Mouse (Mus musculus) lung, embryonic 16.5 days (tissue): ENCODE data around the gene Repin1. TPM values are rescaled to one million over a fixed set of nuclear protein-coding genes. Genes with fewer than 3 reads are reported as not detected.

ENCODE experiments used
- ATAC-seq: fragments of 200-750 bp; cut with Nextera tagmentation; 2 replicates; pipeline ENCODE4 v1.8.0; 2017; ENCODE audit warnings: low read depth, mild to moderate bottlenecking, moderate library complexity
- H3K27ac ChIP-seq: fragments of 300-500 bp; sonication (generic); 2 replicates; pipeline ENCODE4 v1.5.1; 2014; ENCODE audit warnings: mild to moderate bottlenecking, control low read depth, low read length
- H3K27me3 ChIP-seq: fragments of 300-500 bp; sonication (generic); 2 replicates; pipeline ENCODE4 v1.6.1; 2014; ENCODE audit warnings: low read depth, low read length, mixed read lengths; ENCODE audit not compliant: control insufficient read depth, insufficient read depth
- H3K36me3 ChIP-seq: fragments of 300-500 bp; sonication (generic); 2 replicates; pipeline ENCODE4 v1.6.1; 2014; ENCODE audit warnings: low read length; ENCODE audit not compliant: control insufficient read depth, insufficient read depth
- H3K4me1 ChIP-seq: fragments of 300-500 bp; sonication (generic); replicated peaks from 2 replicates; pipeline ENCODE4 v1.6.1; 2014; ENCODE audit warnings: low read length, mixed read lengths; ENCODE audit not compliant: control insufficient read depth, insufficient read depth
- H3K4me2 ChIP-seq: fragments of 300-500 bp; sonication (generic); 2 replicates; pipeline ENCODE4 v1.6.1; 2014; ENCODE audit warnings: low read depth, low read length, control low read depth
- H3K4me3 ChIP-seq: fragments of 300-500 bp; sonication (generic); 2 replicates; pipeline ENCODE4 v1.5.1; 2014; ENCODE audit warnings: mild to moderate bottlenecking, low read length, control low read depth
- H3K9ac ChIP-seq: fragments of 300-500 bp; sonication (generic); 2 replicates; pipeline ENCODE4 v1.6.1; 2014; ENCODE audit warnings: low read length, control low read depth
- H3K9me3 ChIP-seq: fragments of 300-500 bp; sonication (generic); 2 replicates; pipeline ENCODE4 v1.6.1; 2016; ENCODE audit warnings: low read length; ENCODE audit not compliant: control insufficient read depth
- WGBS: fragments of 180-500 bp; shearing (Covaris S2); extraction: QIAGEN DNeasy Blood & Tissue Kit; methylation state at CpG from one replicate; pipeline ENCODE4 v1.1.7; 2014; 5-methylcytosine and 5-hydroxymethylcytosine counted together
- polyA plus RNA-seq: library from polyadenylated mRNA; unstranded; fragments of >200 nt; fragmentation: Nextera tagmentation; extraction: Ambion mirVana; gene quantifications from 2 replicates; pipeline ENCODE4 v1.2.1, GENCODE M21; 2015

Repin1 gene
- polyA plus RNA-seq, 1 experiment from 2014 or later: 32.3 TPM

- H3K9me3 ChIP-seq: no peaks in the 10 kb centered on the region
- peaks cover 17% of the 10 kb centered on the region for H3K4me1 ChIP-seq
- H3K9ac ChIP-seq: peak overlapping the region; percentile 64
- H3K36me3 ChIP-seq: no peaks in the 10 kb centered on the region
- H3K27ac ChIP-seq: no peak overlapping the region
- peak overlapping the region; percentile 54 for H3K4me3 ChIP-seq
- H3K4me2 ChIP-seq: peak overlapping the region; percentile 79
- no peak for ATAC-seq
- WGBS: 3% methylated on average over 7 of the region's 7 CpGs
- H3K27me3 ChIP-seq: peaks cover 39% of the 10 kb centered on the region
Measured at GRCm38 (mm10) chr6:48627511-48627924, 33.8 kb downstream of the Repin1 start.

GRCm38 (mm10) chr6:48628377-48628776 lies 34.7 kb downstream of the Repin1 start:
- no peak overlapping the region for H3K27ac ChIP-seq
- ATAC-seq: no peak
- 70% methylated on average over 3 of the region's 3 CpGs for WGBS

GRCm38 (mm10) chr6:48628808-48629660 lies 35.4 kb downstream of the Repin1 start:
- 3% methylated on average over 51 of the region's 54 CpGs for WGBS
- peak; percentile 29; the same call in 1 of the 2 replicates for ATAC-seq
- Histone ChIP-seq H3K36me3 (no peaks in the 10 kb centered on the region), H3K9me3 (no peaks in the 10 kb centered on the region), H3K9ac (peak overlapping the region; percentile 56), H3K4me2 (peak overlapping the region; percentile 63), H3K4me3 (peak overlapping the region; percentile 46), H3K27me3 (peaks cover 39% of the 10 kb centered on the region), H3K4me1 (peaks cover 17% of the 10 kb centered on the region), H3K27ac (no peak overlapping the region)

More at GRCm38 (mm10) chr6:48628377-48628776, 34.7 kb downstream of the Repin1 start:
- Histone ChIP-seq H3K4me2 (no peak overlapping the region), H3K4me1 (peaks cover 17% of the 10 kb centered on the region), H3K36me3 (no peaks in the 10 kb centered on the region), H3K9ac (no peak overlapping the region), H3K9me3 (no peaks in the 10 kb centered on the region), H3K4me3 (no peak overlapping the region), H3K27me3 (peaks cover 39% of the 10 kb centered on the region)

- H3K4me1 ChIP-seq: peaks cover 17% of the 10 kb centered on the region
- WGBS: 12% methylated on average over 13 of the region's 13 CpGs
- H3K4me3 ChIP-seq: peak overlapping the region; percentile 46
- peak overlapping the region; percentile 56 for H3K9ac ChIP-seq
- no peak for ATAC-seq
- H3K9me3 ChIP-seq: no peaks in the 10 kb centered on the region
- H3K27me3 ChIP-seq: peaks cover 39% of the 10 kb centered on the region
- H3K27ac ChIP-seq: no peak overlapping the region
- H3K36me3 ChIP-seq: no peaks in the 10 kb centered on the region
- H3K4me2 ChIP-seq: peak overlapping the region; percentile 63
Measured at GRCm38 (mm10) chr6:48629661-48630034, 36.0 kb downstream of the Repin1 start.

- 77% methylated on average over 8 of the region's 8 CpGs for WGBS
- H3K9me3 ChIP-seq: no peaks in the 10 kb centered on the region
- H3K4me3 ChIP-seq: no peak overlapping the region
- ATAC-seq: no peak
- no peaks in the 10 kb centered on the region for H3K36me3 ChIP-seq
- H3K9ac ChIP-seq: no peak overlapping the region
- peaks cover 38% of the 10 kb centered on the region for H3K27me3 ChIP-seq
- no peak overlapping the region for H3K4me2 ChIP-seq
- H3K4me1 ChIP-seq: peaks cover 17% of the 10 kb centered on the region
- H3K27ac ChIP-seq: no peak overlapping the region
Measured at GRCm38 (mm10) chr6:48630831-48631230, 37.1 kb downstream of the Repin1 start.

- no peaks in the 10 kb centered on the region for H3K9me3 ChIP-seq
Measured at GRCm38 (mm10) chr6:48635105-48635504, 41.4 kb downstream of the Repin1 start.

GRCm38 (mm10) chr6:48636515-48636914 lies 42.8 kb downstream of the Repin1 start:
- no peak overlapping the region for H3K9ac ChIP-seq
- no peaks in the 10 kb centered on the region for H3K9me3 ChIP-seq
- H3K27me3 ChIP-seq: no peaks in the 10 kb centered on the region
- 71% methylated on average over 6 of the region's 6 CpGs for WGBS
- no peak overlapping the region for H3K27ac ChIP-seq
- no peak overlapping the region for H3K4me3 ChIP-seq
- H3K36me3 ChIP-seq: no peaks in the 10 kb centered on the region
- H3K4me1 ChIP-seq: no peaks in the 10 kb centered on the region
- no peak overlapping the region for H3K4me2 ChIP-seq
- ATAC-seq: no peak

More at GRCm38 (mm10) chr6:48635105-48635504, 41.4 kb downstream of the Repin1 start:
- H3K4me3 ChIP-seq: no peak overlapping the region
- 67% methylated on average over 2 of the region's 2 CpGs for WGBS
- no peak overlapping the region for H3K9ac ChIP-seq
- no peaks in the 10 kb centered on the region for H3K36me3 ChIP-seq
- H3K4me2 ChIP-seq: no peak overlapping the region
- peaks cover 2% of the 10 kb centered on the region; the same call in 1 of the 2 replicates for H3K27me3 ChIP-seq
- no peaks in the 10 kb centered on the region for H3K4me1 ChIP-seq
- H3K27ac ChIP-seq: no peak overlapping the region
- no peak for ATAC-seq

- Histone ChIP-seq H3K27ac (no peak overlapping the region), H3K9me3 (no peaks in the 10 kb centered on the region), H3K4me2 (no peak overlapping the region), H3K27me3 (no peaks in the 10 kb centered on the region), H3K36me3 (no peaks in the 10 kb centered on the region), H3K4me1 (no peaks in the 10 kb centered on the region), H3K4me3 (no peak overlapping the region), H3K9ac (no peak overlapping the region)
- WGBS: 68% methylated on average over 6 of the region's 6 CpGs
- no peak for ATAC-seq
Measured at GRCm38 (mm10) chr6:48637811-48638500, 44.3 kb downstream of the Repin1 start.

- 57% methylated on average over 2 of the region's 2 CpGs for WGBS
- Histone ChIP-seq H3K27ac (no peak overlapping the region), H3K9me3 (no peaks in the 10 kb centered on the region), H3K4me3 (no peak overlapping the region), H3K4me1 (no peaks in the 10 kb centered on the region), H3K9ac (no peak overlapping the region), H3K27me3 (no peaks in the 10 kb centered on the region), H3K4me2 (no peak overlapping the region), H3K36me3 (no peaks in the 10 kb centered on the region)
- ATAC-seq: no peak
Measured at GRCm38 (mm10) chr6:48638553-48638952, 44.9 kb downstream of the Repin1 start.
